Mouse (Mus musculus) layer of hippocampus, postnatal 14 days (tissue): ENCODE data around the gene Rtl1. TPM values are rescaled to one million over a fixed set of nuclear protein-coding genes. Genes with fewer than 3 reads are reported as not detected.

Source experiments
- DNase-seq, 2 experiments: peaks; one replicate each; pipeline ENCODE4 v3.0.0; 2021 to 2022; ENCODE audit warnings: low spot score in 2 of 2, mixed read lengths in 1 of 2
- long read RNA-seq, 2 experiments: library from polyadenylated mRNA; stranded (forward); transcript quantifications; one replicate each; pipeline ENCODE4 v2.0.0; 2021
- total RNA-seq, 2 experiments: library from RNA; stranded (reverse); gene quantifications; 2 replicates each; pipeline ENCODE4 v1.2.3; 2021

The Rtl1 gene
- total RNA-seq = under 1 TPM; 0.05 to 0.14 TPM
- long read RNA-seq, experiment 1 = 0 reads
- long read RNA-seq, experiment 2 = 0 reads

DNA sequence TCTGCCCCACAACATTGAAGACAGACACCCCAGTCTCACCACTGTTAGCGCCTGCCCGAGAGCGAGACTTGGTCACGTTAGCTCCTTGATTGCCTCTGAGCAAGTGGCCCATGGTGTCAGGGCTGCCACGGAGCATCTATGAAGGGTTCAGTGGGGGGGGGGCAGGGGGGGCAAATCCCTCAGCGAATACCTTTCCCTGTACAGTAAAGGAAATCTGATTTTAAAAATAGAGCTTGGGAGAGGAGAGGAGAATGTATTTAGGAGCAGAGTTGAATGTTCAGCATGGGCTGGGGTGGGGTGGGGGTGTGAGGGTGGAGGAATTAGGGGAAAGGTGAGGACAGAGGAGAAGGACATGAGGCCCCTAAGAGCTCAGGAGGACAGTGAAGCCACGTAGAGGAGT, at the start of gene Rtl1:
Gene Rtl1, minus strand, starts transcription at position 101 of the 400 bp plus-strand sequence.
- no peak for DNase-seq

DNA sequence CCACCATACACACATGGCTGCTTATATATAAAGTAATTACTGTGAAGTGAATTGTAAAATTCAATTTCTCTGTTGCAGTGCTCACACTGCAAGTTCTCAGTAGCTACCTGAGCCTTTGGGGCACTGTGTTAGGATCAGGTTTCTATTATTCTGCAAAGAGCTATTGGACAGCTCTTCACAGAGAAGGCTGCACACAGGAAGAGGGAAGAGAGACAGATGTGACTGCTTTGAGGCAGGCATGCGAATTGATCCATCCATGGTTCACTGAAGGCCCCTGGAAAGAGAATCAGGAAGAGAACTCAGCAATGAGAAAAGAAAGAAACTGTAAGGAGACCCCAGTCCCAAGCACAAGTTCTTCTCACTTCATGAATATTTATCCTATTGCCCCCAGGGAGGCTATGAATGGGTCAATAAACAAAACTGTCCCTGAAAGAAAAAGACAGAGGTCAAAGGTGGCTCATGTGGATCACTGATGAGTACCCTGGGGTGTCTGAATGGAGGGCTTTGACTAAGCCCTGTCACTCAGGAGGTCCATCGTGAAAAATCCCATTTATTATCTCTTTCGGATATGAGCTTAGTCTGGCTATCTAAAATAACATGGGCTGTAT, 40.5 kb upstream of the Rtl1 start:
- DNase-seq = no peak

DNA sequence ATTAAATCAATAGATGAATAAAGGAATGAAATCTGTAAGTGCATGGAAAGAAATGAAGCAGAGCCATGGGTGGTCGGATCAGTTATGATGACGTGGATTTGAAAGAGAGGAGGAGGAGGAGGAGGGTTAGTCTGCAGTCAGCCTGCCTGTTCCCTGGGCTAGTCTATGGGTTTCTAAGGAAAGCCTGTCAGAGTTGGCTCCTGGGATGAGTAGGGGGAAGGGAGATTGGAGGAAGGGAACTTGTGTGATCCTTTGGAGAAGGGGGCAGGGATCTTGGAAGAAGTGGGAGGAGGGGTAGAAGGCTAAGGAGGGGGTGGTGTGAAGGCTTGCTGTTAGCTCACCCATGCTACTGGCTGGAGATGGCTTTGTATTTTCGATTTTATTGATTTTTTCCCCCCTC, 31.9 kb upstream of the Rtl1 start:
- DNase-seq = no peak

DNA sequence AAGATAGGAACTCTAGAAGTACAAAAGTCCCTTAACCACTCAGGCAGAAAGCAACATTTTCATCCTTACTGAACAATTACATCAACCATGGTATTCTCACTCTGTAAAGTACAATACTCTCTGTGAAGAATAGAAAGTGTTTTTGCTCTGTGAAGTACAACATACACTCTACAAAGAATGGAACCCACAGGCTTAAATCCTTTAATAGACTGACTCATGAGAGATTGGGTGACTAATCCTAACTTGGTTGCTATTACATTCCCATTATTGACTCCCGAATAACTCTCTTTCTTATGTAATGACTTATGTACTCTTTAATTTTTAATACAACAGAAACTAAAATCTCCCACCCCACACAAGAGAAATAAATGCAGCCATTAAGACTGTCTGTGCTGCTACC, 28.8 kb upstream of the Rtl1 start:
- no peak for DNase-seq

DNA sequence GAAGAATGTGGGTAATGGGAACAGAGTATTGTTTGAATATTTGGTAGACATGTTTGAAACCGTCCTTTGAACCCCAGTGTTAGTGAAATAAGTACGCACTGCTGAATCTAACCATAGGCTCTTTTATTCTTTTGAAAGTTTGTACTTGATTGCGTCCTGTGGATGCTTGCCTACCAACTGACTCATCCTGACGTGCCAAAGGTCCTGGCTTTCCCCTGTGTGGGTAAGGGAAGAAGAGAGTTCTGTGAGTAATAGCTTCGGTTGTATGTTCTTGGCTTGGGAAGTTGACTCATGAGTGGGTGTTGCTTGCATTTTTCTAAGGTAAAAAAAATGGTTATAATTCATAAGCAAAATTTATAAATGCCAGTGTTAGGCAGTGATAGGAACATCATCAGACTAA, 26.8 kb upstream of the Rtl1 start:
- DNase-seq = no peak

DNA sequence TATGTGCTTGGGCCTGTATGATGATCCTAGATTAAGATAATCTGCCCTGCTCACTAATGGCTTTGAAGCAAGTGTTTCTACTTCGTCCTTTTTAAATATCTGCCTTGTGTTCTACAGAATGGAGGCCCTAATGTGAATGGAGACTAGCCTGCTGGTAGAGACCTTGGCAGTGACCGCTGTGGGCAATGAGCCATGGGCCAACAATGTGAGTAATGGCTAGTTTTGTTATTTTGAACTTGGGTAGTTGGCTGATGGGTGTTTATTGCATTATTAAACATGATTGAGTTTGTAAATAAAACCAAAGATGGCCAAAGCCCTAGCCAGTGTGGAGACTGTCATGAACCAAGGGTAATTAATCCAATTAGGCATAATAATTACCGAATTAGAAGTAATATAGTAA, 20.1 kb upstream of the Rtl1 start:
- DNase-seq = no peak

DNA sequence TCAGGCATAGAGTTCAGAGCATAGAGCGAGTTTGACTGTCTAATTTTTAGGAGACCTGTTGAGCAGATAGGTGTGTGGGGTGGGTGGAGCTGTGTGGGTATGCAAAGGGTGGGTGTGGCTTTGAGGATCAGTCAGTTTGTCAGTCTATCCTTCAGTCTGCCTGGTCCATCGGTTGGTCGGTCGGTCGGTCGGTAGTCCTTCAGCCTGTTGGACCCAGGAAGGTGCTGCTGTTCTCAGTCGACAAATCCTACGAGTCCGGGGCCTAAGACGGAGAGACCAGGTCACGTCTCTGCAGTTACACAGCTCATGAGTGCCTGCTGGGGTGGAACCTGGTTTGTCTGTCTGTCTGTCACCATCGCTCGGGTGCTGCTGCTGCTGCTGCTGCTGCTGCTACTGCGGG, 17.9 kb upstream of the Rtl1 start:
- DNase-seq = no peak

DNA sequence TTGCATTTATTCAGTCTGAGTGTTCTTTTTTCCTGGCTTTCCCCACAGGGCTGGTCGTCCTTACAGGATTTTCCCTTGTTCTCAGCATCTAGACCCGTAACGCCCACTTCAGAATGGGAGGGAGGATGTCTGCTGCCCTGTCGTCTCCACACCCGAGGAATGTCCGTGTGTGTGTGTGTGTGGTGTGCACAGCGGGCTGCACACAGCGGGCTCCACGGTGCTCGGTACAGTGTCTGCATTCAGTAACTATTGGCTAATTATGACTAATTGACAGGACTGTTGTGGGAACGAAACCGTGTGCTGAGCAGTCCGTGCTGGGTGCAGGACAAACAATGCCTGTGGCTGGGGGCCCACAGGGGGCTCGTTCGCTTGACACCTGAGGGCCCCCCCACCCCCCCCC, 17.0 kb upstream of the Rtl1 start:
- DNase-seq = no peak

DNA sequence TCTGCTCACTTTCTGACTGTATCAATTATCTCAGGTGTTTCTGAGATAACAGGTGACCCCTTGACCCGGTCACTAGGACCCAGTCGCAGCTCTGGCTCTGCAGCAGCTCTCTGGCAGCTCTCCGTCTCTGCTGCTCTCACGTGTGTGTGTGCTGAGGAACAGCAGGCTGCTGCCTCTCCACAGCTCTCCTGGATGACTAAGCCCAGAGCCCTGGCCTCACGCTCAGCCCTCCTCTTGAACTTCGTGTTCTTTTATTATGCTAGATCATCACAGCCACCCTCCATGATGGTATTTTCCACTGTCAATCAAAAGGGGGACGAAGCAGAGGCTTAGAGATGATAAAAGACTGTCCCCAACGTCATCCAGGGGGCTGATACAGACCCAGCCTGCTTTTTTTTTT, 15.2 kb upstream of the Rtl1 start:
- DNase-seq = no peak

DNA sequence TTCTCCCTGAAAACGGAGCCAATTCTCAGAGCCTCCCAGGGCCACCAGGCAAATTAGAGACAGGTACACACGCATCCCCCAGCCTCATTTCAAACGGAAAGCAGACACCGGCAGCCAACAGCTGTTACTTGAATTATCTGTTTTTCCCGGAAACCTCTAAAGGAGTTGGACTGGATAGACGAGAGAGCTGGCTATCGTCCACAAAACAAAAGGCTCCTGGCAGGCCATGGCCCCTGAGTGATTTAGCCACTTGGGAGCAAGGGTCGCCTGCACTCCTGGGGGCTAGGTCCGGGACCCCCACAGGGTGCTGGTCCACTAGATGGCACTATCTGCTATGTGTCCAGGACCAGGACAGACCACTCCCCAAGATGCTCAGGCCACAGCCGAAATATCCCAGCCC, 14.3 kb upstream of the Rtl1 start:
- no peak for DNase-seq

DNA sequence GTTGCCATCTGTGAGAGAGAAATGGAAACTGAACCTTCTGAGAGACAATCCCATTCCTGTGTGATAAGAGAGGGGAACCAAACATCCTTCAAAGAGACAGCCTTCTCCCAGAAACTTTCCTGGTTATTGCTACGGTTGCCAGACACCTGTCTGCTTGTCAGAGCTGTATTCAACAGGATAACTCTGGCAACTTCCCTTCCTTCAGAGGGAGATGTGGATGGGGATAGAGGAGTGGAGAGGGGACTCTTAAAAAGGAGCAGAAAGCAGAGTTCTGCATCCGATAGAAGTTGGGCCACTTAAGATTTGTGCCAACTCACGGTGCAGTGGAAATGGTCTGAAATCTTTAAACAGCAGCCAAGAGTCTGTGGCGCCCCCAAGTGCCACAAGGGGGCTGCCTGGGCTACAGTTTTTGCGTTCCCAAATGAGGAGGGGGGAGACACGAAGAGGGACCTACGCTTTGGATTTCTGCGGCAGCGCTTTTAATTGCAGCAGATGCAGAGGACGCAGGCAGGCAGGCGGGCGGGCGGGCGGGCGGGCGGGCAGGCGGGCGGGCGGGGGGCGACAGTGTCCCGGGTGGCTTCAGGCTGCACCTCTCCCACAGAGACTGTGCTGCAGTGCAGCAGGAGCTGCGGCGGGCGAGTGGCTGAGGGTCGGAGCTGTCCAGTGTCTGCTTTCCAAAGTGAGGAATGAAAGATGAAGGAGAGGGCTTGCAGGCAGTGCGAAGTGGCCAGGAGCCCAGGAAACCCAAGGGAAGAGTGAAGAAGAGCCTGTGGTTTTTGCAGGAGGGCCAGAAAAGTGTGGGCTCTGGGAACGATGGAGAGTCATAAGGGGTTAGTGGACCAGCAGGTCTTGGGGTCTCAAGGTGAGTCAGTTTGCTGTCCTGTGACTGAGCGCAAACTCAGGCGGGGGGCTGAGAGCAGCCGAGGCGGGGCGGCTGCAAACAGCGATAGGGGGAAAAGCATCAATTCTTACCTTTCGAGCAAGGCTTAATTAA, 12.6 kb upstream of the Rtl1 start:
- DNase-seq = no peak

DNA sequence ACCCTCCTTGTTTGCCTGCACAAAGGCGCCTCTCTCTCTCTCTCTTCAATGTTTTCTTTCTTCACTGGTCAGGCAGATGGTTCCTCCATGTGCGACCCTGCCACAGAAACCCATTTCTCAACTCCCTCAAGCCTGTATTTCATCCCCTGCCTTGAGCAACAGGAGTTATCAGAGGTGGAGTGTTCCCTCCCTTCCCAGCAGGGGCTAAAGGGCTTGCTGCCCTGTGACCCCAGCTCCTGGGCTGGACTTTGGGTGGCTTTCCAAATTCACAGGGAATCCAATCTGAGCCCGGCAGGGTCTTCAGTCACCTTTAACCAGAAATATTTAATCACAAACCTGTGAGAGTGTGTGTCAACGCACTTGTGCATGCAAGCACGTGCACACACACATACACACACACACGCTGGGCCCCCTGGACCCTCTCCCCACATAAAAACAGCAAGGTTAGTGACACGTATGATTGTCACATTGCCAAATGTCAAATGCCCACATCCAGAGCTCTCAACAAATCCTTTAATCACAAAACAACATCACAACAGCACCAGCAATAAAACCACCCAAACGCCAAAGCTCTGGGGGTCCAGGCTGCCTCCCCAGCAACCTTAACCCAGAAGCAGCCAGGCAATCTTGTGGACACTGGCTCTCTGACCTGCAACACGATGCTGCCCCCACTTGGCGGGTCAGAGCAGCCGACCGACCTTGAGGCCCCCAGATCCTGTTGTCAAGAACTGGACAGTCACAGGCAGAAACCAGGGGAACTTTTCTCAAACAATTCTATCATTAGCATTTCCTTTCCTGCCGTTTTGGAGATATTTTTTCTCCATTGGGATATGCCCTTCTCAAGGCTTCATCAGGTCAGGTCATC, 8.7 kb upstream of the Rtl1 start:
- no peak for DNase-seq

DNA sequence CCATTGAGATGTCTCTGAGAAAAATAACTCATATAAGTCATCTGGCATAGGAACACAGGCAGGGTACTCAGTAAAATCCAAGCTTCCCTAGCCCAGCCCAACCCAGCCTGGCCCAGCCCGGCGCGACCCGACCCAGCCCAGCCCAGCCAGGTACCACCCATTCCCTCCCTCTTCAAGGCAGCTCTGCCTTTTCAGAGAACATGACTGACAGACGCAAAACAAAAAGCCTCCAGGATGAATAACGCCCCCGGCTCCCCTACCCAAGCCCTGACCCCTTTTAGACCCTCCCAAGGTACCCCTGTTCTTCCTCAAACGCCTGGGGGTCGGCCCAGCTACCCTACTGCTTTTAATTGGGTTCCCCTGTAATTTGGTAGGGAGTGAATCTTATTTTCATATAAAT, 7.8 kb upstream of the Rtl1 start:
- DNase-seq = no peak

DNA sequence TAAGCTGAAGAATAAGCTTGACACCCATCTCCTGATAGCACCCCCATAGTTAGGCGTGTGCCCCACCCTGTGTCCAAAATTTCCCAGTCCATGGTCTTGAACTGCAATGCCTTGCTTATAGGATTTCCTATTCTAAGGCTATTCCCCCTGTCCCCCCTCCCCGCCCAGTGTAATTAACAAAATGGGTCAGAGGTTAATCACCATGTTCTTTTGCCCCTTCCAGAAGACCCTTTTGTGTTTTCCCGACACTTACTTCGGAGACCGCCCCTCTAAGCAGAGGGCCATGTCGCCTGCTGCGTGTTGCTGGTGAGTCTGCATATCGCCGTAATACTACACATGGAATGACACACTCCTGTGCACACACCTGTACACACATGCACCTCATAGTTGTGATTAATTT, 7.1 kb upstream of the Rtl1 start:
- no peak for DNase-seq

DNA sequence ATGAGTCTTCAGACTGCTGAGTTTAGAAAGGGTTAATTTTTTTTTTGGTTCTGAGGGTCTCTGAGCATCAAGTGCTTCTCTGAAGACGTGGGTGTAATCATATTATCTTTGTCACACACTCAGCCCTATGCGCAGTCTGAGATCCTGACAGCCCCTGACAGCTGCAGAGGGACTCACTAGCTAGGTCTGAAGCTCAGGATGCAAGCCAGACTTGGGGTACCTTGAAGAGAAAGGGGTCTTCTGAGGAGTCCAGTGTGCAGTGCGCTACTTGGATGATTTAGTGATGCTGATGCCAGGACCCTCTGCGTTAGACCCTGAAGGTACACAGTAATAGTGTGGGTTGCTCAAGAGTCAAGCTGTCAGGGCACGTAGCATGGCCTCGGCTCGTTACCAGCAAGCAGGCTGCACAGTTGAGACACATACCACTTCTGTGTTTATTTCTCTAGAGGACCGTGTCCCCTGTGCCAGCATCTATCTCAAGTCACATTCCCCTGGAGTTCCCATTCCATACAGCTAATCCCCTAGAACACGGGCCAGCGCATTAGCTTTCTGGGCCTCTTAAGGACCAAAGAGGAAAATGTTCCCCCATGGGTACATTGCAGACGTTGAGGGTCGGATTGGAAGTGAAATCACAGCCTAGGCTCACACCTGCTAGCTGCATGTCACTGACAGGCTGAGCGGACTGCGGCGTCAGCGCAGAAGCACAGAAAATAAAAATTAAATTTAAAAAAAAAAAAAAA, 5.0 kb upstream of the Rtl1 start:
- DNase-seq = no peak

DNA sequence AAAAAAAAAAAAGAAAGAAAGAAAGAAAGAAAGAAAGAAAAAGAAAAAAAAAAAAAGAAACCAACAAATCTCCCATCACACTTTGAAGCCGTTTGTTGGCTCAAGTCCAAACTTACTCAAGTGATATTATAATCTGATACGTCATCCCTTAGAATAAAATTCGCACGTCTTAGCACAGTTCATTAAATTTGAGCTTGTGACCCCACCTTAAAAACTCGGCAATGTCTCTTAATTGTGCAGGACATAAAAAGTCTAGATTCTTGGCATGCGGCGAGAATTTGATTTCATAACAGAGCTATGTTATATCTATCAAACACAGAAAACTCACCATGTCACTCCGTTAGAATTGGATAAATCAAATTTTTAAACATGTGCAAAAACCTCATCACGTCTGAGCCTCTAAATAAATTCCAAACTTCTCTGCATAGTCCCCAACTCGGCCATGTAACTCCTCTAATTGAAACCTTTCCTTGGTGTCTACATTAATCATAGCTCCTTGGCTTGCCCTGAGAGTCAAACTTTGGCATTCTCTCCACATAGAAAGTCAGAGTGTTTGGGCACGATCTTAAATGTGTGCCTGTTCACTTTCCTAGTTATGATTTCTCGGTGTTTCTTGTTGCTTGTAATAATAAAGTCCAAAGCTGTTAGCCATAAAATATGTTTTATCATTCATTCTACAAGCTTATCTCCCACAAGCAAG, 1.4 kb downstream of the Rtl1 start:
- no peak for DNase-seq

DNA sequence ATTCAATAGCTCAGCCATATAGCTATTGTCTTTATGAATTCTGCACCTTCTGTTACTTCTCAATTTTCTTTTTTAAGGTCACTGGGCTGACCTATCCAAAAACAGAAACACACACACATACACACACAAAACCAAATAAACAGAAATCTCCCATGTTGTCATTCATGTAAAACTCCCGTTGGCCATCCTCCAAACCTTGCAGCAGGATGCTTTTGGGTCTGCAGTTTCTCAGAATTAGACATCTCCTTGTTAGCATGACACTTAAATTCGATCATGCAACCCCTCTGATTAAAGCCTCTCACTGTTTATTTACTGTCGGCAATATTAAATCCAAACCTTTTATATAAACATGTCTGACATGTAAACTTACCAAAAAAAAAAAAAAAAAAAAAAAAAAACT, 3.4 kb downstream of the Rtl1 start:
- no peak for DNase-seq

DNA sequence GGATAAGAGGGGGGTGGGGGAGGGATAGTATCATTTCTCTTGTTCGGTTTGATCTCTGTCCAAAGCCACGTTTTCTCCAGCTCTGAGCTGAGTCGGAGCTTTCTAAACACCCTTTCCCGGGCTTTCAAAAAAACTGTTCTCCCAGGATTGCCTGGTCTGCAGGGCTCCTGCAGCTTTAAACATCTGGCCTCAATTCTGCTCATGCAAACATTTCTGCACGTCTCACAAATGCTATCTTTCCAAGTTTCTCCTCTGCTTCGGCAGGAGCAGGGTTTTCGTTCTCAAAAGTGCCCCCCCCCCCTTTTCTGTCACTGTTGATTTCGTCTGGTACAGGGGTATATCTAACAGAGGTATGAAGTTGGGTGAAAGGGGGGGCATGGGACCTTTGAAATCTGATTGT, 3.9 kb downstream of the Rtl1 start:
- DNase-seq = no peak

DNA sequence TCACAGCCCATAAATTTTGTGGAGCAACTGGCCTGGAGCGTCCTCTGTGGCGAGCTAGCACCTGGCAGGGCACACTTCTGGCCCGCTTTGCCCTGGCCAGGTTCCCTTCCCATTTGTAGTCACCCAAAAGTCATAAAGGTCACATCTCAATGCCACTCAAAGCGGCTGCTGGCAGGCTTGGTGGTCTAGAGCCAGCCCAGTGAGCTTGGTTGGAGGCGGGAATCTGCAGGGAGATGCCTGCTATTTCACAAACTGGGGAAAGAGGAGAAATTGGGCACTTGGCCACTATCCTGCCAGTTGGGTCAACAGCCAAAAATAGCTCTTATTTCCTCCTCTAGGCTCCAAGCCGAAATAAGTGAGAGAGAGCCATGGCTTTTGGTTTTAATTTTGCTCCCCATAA, 4.4 kb downstream of the Rtl1 start:
- DNase-seq = no peak

DNA sequence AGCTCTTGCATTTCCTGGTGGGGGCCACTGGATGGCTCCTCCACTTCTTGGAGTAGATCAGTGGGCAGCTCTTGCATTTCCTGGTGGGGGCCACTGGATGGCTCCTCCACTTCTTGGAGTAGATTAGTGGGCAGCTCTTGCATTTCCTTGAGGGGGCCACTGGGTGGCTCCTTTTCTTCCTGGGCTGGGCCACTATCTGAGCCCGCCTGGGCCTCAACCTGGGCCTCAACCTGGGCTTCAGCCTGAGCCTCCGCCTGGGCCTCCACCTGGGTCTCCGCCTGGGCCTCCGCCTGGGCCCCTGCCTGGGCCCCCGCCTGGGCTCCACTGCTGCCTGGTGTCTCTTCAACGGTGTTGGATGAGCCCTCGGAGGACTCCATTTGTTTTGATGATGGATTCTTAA, 5.2 kb downstream of the Rtl1 start:
- DNase-seq = no peak
